Mouse (Mus musculus) MEL (cell line): ENCODE results near the gene Cd40. TPM values are rescaled to one million over a fixed set of nuclear protein-coding genes. Genes with fewer than 3 reads are reported as not detected.

Experiments
- DNase-seq: peaks from one replicate; pipeline ENCODE4 v3.0.0; 2011; ENCODE audit warnings: low read depth, low spot score
- H3K27ac ChIP-seq: 2 replicates; pipeline ENCODE4 v1.5.1; 2012; ENCODE audit warnings: low read depth, mild to moderate bottlenecking, control low read depth, low read length, moderate library complexity; ENCODE audit not compliant: control insufficient read depth
- H3K27me3 ChIP-seq, 2 experiments: fragments of 150-350 bp in 1 of 2; sonication (generic) in 1 of 2; 2 replicates each; pipeline ENCODE4 v1.6.1; 2012; ENCODE audit warnings: low read length in 2 of 2, mild to moderate bottlenecking in 2 of 2, improper control_type of control experiment in 1 of 2, moderate library complexity in 1 of 2; ENCODE audit not compliant: insufficient read depth in 2 of 2, control insufficient read depth in 1 of 2
- H3K36me3 ChIP-seq, 2 experiments: 2 replicates each; pipeline ENCODE4 v1.6.1; 2012 to 2014; ENCODE audit warnings: low read length in 2 of 2, improper control_type of control experiment in 1 of 2, inconsistent platforms in 1 of 2, mild to moderate bottlenecking in 1 of 2; ENCODE audit not compliant: insufficient read depth in 2 of 2, control insufficient read depth in 1 of 2
- H3K4me1 ChIP-seq, 2 experiments: fragments of 150-350 bp in 1 of 2; sonication (generic) in 1 of 2; 2 replicates each; pipeline ENCODE4 v1.6.1; 2012; ENCODE audit warnings: low read length in 2 of 2, improper control_type of control experiment in 1 of 2, mild to moderate bottlenecking in 1 of 2; ENCODE audit not compliant: insufficient read depth in 2 of 2, control insufficient read depth in 1 of 2
- H3K4me3 ChIP-seq, 2 experiments: fragments of 150-350 bp in 1 of 2; sonication (generic) in 1 of 2; 2 replicates each; pipeline ENCODE4 v1.5.1; 2012; ENCODE audit warnings: low read depth in 2 of 2, low read length in 2 of 2, mild to moderate bottlenecking in 2 of 2, moderate library complexity in 2 of 2, control low read depth in 1 of 2, improper control_type of control experiment in 1 of 2; ENCODE audit not compliant: control insufficient read depth in 1 of 2, insufficient read depth in 1 of 2
- H3K79me2 ChIP-seq: 2 replicates; pipeline ENCODE4 v1.6.1; 2012; ENCODE audit warnings: mild to moderate bottlenecking, low read length, moderate library complexity; ENCODE audit not compliant: control insufficient read depth, poor library complexity, insufficient read depth
- H3K9ac ChIP-seq: 2 replicates; pipeline ENCODE4 v1.6.1; 2012; ENCODE audit warnings: low read depth, mild to moderate bottlenecking, control low read depth, low read length, moderate library complexity; ENCODE audit not compliant: control insufficient read depth, poor library complexity, severe bottlenecking
- H3K9me3 ChIP-seq: fragments of 150-350 bp; sonication (generic); replicated peaks from 2 replicates; pipeline ENCODE4 v1.6.1; 2012; ENCODE audit warnings: mild to moderate bottlenecking, low read length, improper control_type of control experiment, moderate library complexity; ENCODE audit not compliant: insufficient read depth
- CHD1 ChIP-seq: IDR thresholded peaks from 2 replicates; pipeline ENCODE4 v1.6.1; 2012; ENCODE audit warnings: low read depth, mild to moderate bottlenecking, inconsistent platforms, low read length, improper control_type of control experiment
- E2F4 ChIP-seq: IDR thresholded peaks from 2 replicates; pipeline ENCODE4 v1.6.1; 2011; ENCODE audit warnings: low read depth, low read length, improper control_type of control experiment, borderline replicate concordance
- ELF1 ChIP-seq: IDR thresholded peaks from 2 replicates; pipeline ENCODE4 v1.6.1; 2014; ENCODE audit warnings: low read depth, mild to moderate bottlenecking, inconsistent platforms, low read length, improper control_type of control experiment, moderate library complexity
- EP300 ChIP-seq, 2 experiments: IDR thresholded peaks; 2 replicates each; pipeline ENCODE4 v1.6.1; 2011; ENCODE audit warnings: improper control_type of control experiment in 2 of 2, low read length in 2 of 2, low read depth in 1 of 2, mild to moderate bottlenecking in 1 of 2
- HCFC1 ChIP-seq: IDR thresholded peaks from 2 replicates; pipeline ENCODE4 v1.6.1; 2012; ENCODE audit warnings: low read depth, mild to moderate bottlenecking, inconsistent platforms, low read length, improper control_type of control experiment, moderate library complexity
- JUND ChIP-seq: IDR thresholded peaks from 2 replicates; pipeline ENCODE4 v1.6.1; 2011; ENCODE audit warnings: low read depth, mild to moderate bottlenecking, improper control_type of control experiment, low read length
- KAT2A ChIP-seq: conservative IDR thresholded peaks from 2 replicates; pipeline ENCODE4 v1.6.1; 2012; ENCODE audit warnings: low read depth, low read length, improper control_type of control experiment, inconsistent platforms
- MAZ ChIP-seq: IDR thresholded peaks from 2 replicates; pipeline ENCODE4 v1.6.1; 2012; ENCODE audit warnings: low read depth, mild to moderate bottlenecking, inconsistent platforms, low read length, improper control_type of control experiment
- MEF2A ChIP-seq: IDR thresholded peaks from 2 replicates; pipeline ENCODE4 v1.6.1; 2014; ENCODE audit warnings: low read depth, mild to moderate bottlenecking, inconsistent platforms, low read length, improper control_type of control experiment; ENCODE audit not compliant: poor library complexity, insufficient replicate concordance, severe bottlenecking; ENCODE audit errors: extremely low read depth
- MXI1 ChIP-seq: IDR thresholded peaks from 2 replicates; pipeline ENCODE4 v1.6.1; 2011; ENCODE audit warnings: mild to moderate bottlenecking, low read depth, low read length, improper control_type of control experiment
- POLR2A ChIP-seq, 2 experiments: IDR thresholded peaks; 2 replicates each; pipeline ENCODE4 v1.6.1; 2011 to 2012; ENCODE audit warnings: low read length in 2 of 2, mild to moderate bottlenecking in 2 of 2, control low read depth in 1 of 2, improper control_type of control experiment in 1 of 2, low read depth in 1 of 2, moderate library complexity in 1 of 2; ENCODE audit not compliant: control insufficient read depth in 1 of 2, insufficient read depth in 1 of 2, poor library complexity in 1 of 2
- POLR2AphosphoS2 ChIP-seq: IDR thresholded peaks from 2 replicates; pipeline ENCODE4 v1.6.1; 2011; ENCODE audit warnings: low read length, improper control_type of control experiment
- UBTF ChIP-seq: IDR thresholded peaks from 2 replicates; pipeline ENCODE4 v1.6.1; 2012; ENCODE audit warnings: low read depth, mild to moderate bottlenecking, inconsistent platforms, low read length, improper control_type of control experiment, moderate library complexity, borderline replicate concordance; ENCODE audit not compliant: insufficient read depth
- USF1 ChIP-seq: IDR thresholded peaks from 2 replicates; pipeline ENCODE4 v1.6.1; 2014; ENCODE audit warnings: low read depth, mild to moderate bottlenecking, inconsistent platforms, low read length, improper control_type of control experiment, moderate library complexity
- USF2 ChIP-seq, 2 experiments: IDR thresholded peaks; 2 replicates each; pipeline ENCODE4 v1.6.1; 2011 to 2012; ENCODE audit warnings: improper control_type of control experiment in 2 of 2, low read length in 2 of 2, borderline replicate concordance in 1 of 2, inconsistent platforms in 1 of 2, low read depth in 1 of 2, mild to moderate bottlenecking in 1 of 2; ENCODE audit not compliant: insufficient read depth in 1 of 2
- ZC3H11A ChIP-seq: IDR thresholded peaks from 2 replicates; pipeline ENCODE4 v1.6.1; 2012; ENCODE audit warnings: low read depth, mild to moderate bottlenecking, inconsistent platforms, low read length, improper control_type of control experiment
- ZNF384 ChIP-seq: IDR thresholded peaks from 2 replicates; pipeline ENCODE4 v1.6.1; 2012; ENCODE audit warnings: low read depth, mild to moderate bottlenecking, inconsistent platforms, low read length, improper control_type of control experiment
- polyA plus RNA-seq, 2 experiments: library from polyadenylated mRNA; stranded (reverse) in 1 of 2; unstranded in 1 of 2; fragments of >175 nt in 1 of 2; fragments of >200 nt in 1 of 2; gene quantifications; 2 replicates each; pipeline versions ENCODE4 v1.2.1 to v1.2.4; 2012; ENCODE audit warnings: low replicate concordance in 2 of 2, low read depth in 1 of 2; ENCODE audit not compliant: insufficient read length in 2 of 2, insufficient read depth in 1 of 2, missing spikeins in 1 of 2
- total RNA-seq: library from RNA; depleted of rRNA; stranded (reverse); fragments of 300-350 nt; gene quantifications from 2 replicates; pipeline ENCODE4 v1.2.3, GENCODE M21; 2012

Gene Cd40
- total and polyA plus RNA-seq, 3 experiments: 0.08 TPM; not detected in 2

GRCm38 (mm10) chr2:165080657-165081056 lies 25.2 kb downstream of the Cd40 start:
- Histone ChIP-seq H3K27me3 (no peaks in the 10 kb centered on the region; a peak in 1 of 4 replicates), H3K4me3 (no peak overlapping the region), H3K4me1 (no peaks in the 10 kb centered on the region), H3K9ac (no peak overlapping the region), H3K79me2 (no peaks in the 10 kb centered on the region), H3K27ac (no peak overlapping the region), H3K36me3 (no peaks in the 10 kb centered on the region), H3K9me3 (no peaks in the 10 kb centered on the region)
- TF ChIP-seq EP300 (IDR thresholded peaks at IDR 0.05; ENCODE audit: low read depth in 1 of 2, low read length in 2 of 2): no peak
- no peak for TF ChIP-seq ELF1
- no peak for TF ChIP-seq HCFC1
- no peak for DNase-seq

GRCm38 (mm10) chr2:165081257-165081656 lies 25.8 kb downstream of the Cd40 start:
- no peak overlapping the region for H3K27ac ChIP-seq
- no peak for TF ChIP-seq ZC3H11A
- TF ChIP-seq, all 39 proteins: peak for 0
- DNase-seq: no peak
- Histone ChIP-seq H3K36me3 (no peaks in the 10 kb centered on the region), H3K9ac (no peak overlapping the region), H3K27me3 (no peaks in the 10 kb centered on the region; a peak in 1 of 4 replicates), H3K79me2 (no peaks in the 10 kb centered on the region), H3K4me1 (no peaks in the 10 kb centered on the region), H3K4me3 (no peak overlapping the region), H3K9me3 (no peaks in the 10 kb centered on the region)

GRCm38 (mm10) chr2:165086634-165087033 lies 31.2 kb downstream of the Cd40 start:
- TF ChIP-seq JUND (no peak), USF2 (IDR thresholded peaks at IDR 0.05; ENCODE audit: borderline replicate concordance in 1 of 2, insufficient read depth in 1 of 2, low read depth in 1 of 2, low read length in 2 of 2) (no peak), ZNF384 (no peak), CHD1 (no peak), MXI1 (no peak), EP300 (IDR thresholded peaks at IDR 0.05; ENCODE audit: low read depth in 1 of 2, low read length in 2 of 2) (no peak), USF1 (no peak), POLR2A (IDR thresholded peaks at IDR 0.05; ENCODE audit: control insufficient read depth in 1 of 2, insufficient read depth in 1 of 2, low read depth in 1 of 2, low read length in 2 of 2, poor library complexity in 1 of 2) (no peak), MEF2A (no peak), E2F4 (no peak), MAZ (no peak), POLR2AphosphoS2 (no peak), HCFC1 (no peak), UBTF (no peak), KAT2A (no peak)
- Histone ChIP-seq H3K27me3 (no peaks in the 10 kb centered on the region; a peak in 1 of 4 replicates), H3K9ac (no peak overlapping the region), H3K36me3 (no peaks in the 10 kb centered on the region), H3K79me2 (no peaks in the 10 kb centered on the region), H3K27ac (no peak overlapping the region), H3K4me3 (no peak overlapping the region), H3K4me1 (no peaks in the 10 kb centered on the region), H3K9me3 (no peaks in the 10 kb centered on the region)
- no peak for DNase-seq
